Mouse (Mus musculus): ENCODE data around the gene Fbxl22. TPM values are rescaled to one million over a fixed set of nuclear protein-coding genes. Genes with fewer than 3 reads are reported as not detected.

Fbxl22 gene
- polyA plus RNA-seq, 1 experiment from 2014 or later = 2.5 TPM

DNA sequence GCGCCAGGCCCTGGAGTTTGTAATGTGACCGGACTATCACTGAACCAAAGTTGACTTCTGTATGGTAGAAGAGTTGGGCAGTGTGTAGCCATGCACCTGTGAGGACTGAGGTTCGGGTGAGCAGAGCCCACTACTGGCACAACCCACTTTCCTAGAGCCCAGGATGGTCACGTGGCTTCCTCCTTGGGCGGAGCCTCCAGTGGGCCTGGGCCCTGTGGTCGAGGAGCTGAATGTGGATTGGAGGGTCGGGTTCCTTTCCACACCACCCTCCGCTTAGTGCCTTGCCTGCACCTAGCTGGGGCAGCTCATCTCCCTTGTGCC, 2.1 kb downstream of the Fbxl22 start:
- H3K9me3 ChIP-seq (ENCODE audit: control insufficient read depth, low read length) = no peaks in the 10 kb centered on the region
- peak; percentile 90 for DNase-seq (ENCODE audit: low spot score)
- peaks cover 14% of the 10 kb centered on the region; the same call in 1 of the 2 replicates for H3K36me3 ChIP-seq (ENCODE audit: control insufficient read depth, insufficient read depth, low read length)
- 0% methylated on average over 8 of the region's 8 CpGs for WGBS
- H3K27me3 ChIP-seq (ENCODE audit: control insufficient read depth, insufficient read depth, low read length) = no peaks in the 10 kb centered on the region
- H3K4me2 ChIP-seq (ENCODE audit: low read depth, low read length, severe bottlenecking) = peak overlapping the region; percentile 99
- H3K4me3 ChIP-seq (ENCODE audit: low read depth, low read length) = peak overlapping the region; percentile 43
- H3K27ac ChIP-seq (ENCODE audit: low read depth, low read length) = peak overlapping the region; percentile 86
- ATAC-seq (replicated peaks; ENCODE audit: low FRiP score) = peak; percentile 88
- H3K9ac ChIP-seq (ENCODE audit: low read length) = peak overlapping the region; percentile 69
- peaks cover 12% of the 10 kb centered on the region; the same call in 1 of the 2 replicates for H3K4me1 ChIP-seq (replicated peaks; ENCODE audit: control insufficient read depth, insufficient read depth, low read length)

DNA sequence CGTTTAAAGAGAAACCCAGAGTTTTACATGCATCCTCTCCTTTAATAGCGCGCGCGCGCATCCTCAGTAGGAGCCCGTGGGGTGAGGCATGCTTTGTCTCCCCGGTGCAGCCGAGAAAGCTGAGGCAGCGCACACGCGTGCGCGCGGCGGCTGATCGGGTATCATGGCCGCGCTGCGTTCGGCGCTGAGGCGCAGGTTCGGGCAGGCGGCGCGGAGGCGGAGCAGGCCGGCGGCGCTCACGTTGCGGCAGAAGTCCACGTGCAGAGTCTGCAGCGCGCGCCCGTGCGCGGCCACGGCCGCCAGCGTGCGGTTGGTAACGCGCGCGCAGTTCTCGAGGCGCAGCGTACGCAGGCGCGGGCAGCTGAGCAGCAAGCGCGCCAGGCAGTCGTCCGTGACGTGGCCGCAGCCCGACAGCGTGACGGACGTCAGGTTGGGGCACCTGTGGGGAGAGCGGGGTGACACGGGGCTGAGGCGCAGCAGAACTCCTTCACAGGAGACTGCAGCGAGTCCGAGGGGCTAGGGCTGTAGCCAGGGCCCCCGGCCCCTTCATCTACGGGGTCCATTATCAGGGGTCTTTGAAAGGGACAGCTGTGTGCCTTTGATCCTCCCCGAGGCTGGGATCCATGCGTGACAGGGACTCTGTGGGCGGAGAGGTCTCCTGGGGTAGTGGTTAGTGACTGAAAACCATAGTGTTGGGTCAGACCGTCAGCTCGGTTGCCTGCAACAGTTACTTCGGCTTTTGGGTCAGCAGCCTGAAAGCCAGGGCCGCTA, 2.6 kb downstream of the Fbxl22 start:
- DNase-seq (ENCODE audit: low spot score) (peak; percentile 95), ATAC-seq (replicated peaks; ENCODE audit: low FRiP score) (peak; percentile 90)
- peak overlapping the region; percentile 99 for H3K4me2 ChIP-seq (ENCODE audit: low read depth, low read length, severe bottlenecking)
- no peaks in the 10 kb centered on the region for H3K9me3 ChIP-seq (ENCODE audit: control insufficient read depth, low read length)
- H3K4me3 ChIP-seq (ENCODE audit: low read depth, low read length) = peak overlapping the region; percentile 43
- peak overlapping the region; percentile 86 for H3K27ac ChIP-seq (ENCODE audit: low read depth, low read length)
- H3K36me3 ChIP-seq (ENCODE audit: control insufficient read depth, insufficient read depth, low read length) = peaks cover 14% of the 10 kb centered on the region; the same call in 1 of the 2 replicates
- peak overlapping the region; percentile 69 for H3K9ac ChIP-seq (ENCODE audit: low read length)
- under 1% methylated on average over 78 of the region's 78 CpGs for WGBS
- H3K4me1 ChIP-seq (replicated peaks; ENCODE audit: control insufficient read depth, insufficient read depth, low read length) = peaks cover 15% of the 10 kb centered on the region; the same call in 1 of the 2 replicates
- no peaks in the 10 kb centered on the region for H3K27me3 ChIP-seq (ENCODE audit: control insufficient read depth, insufficient read depth, low read length)

DNA sequence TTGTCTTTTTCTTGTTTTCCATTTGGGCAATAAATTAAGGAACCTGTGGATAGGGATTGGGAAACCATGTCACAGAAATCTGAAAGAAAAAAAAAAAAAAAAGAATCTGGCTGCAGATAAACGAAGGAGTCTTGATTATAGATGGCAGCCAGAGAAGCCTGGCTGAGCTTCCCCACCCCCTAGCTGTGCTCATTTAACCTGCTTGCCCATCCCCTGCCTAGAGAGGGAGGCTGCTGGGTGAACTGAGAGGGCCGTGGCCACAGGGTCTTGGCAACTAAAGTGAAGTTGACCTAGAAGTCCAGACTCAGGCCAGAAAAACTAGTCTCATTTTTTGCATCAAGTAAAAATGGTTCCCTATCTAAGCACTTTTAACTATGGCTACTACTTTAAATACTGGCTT, 3.4 kb downstream of the Fbxl22 start:
- H3K4me2 ChIP-seq (ENCODE audit: low read depth, low read length, severe bottlenecking) = peak overlapping the region; percentile 99
- H3K4me1 ChIP-seq (replicated peaks; ENCODE audit: control insufficient read depth, insufficient read depth, low read length) = peaks cover 22% of the 10 kb centered on the region; the same call in 1 of the 2 replicates

DNA sequence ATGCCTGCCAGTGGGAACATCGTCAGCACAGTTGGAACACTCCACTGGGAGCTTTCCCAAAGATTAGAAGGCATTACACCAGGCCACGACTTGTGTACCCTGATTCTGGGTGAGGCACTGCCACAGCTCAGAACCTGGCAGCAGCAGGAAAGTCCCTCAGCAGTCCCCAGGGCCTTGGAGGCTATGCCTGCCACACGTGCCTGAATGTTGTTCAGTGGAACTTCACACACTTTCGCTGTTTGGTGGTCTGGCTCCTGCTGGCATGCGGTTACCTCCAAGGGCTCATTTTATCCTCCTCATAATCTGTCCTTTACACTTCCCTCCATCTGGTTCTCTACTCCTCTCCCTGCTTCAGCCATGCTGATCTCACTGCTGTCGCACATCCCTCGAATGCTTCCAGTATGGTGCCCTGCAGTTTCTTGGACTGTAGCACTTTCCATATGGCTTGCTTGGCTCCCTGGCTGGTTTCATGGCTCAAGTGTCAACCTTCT, 4.0 kb downstream of the Fbxl22 start:
- Histone ChIP-seq H3K9me3 (ENCODE audit: control insufficient read depth, low read length) (no peaks in the 10 kb centered on the region), H3K36me3 (ENCODE audit: control insufficient read depth, insufficient read depth, low read length) (peaks cover 7% of the 10 kb centered on the region; the same call in 1 of the 2 replicates), H3K9ac (ENCODE audit: low read length) (no peak overlapping the region; the same call in 1 of the 2 replicates), H3K27ac (ENCODE audit: low read depth, low read length) (peak overlapping the region; percentile 86; the same call in 1 of the 2 replicates), H3K4me1 (replicated peaks; ENCODE audit: control insufficient read depth, insufficient read depth, low read length) (peaks cover 26% of the 10 kb centered on the region), H3K4me2 (ENCODE audit: low read depth, low read length, severe bottlenecking) (peak overlapping the region; percentile 5; the same call in 1 of the 2 replicates), H3K4me3 (ENCODE audit: low read depth, low read length) (no peak overlapping the region), H3K27me3 (ENCODE audit: control insufficient read depth, insufficient read depth, low read length) (no peaks in the 10 kb centered on the region)
- DNase-seq (ENCODE audit: low spot score) = no peak
- ATAC-seq (replicated peaks; ENCODE audit: low FRiP score) = no peak
- 77% methylated on average over 7 of the region's 7 CpGs for WGBS

More for the DNA sequence above, 3.4 kb downstream of the Fbxl22 start:
- ATAC-seq (replicated peaks; ENCODE audit: low FRiP score) (no peak), DNase-seq (ENCODE audit: low spot score) (peak; percentile 60)
- Histone ChIP-seq H3K4me3 (ENCODE audit: low read depth, low read length) (peak overlapping the region; percentile 43), H3K27ac (ENCODE audit: low read depth, low read length) (peak overlapping the region; percentile 86), H3K36me3 (ENCODE audit: control insufficient read depth, insufficient read depth, low read length) (peaks cover 10% of the 10 kb centered on the region; the same call in 1 of the 2 replicates), H3K27me3 (ENCODE audit: control insufficient read depth, insufficient read depth, low read length) (no peaks in the 10 kb centered on the region), H3K9ac (ENCODE audit: low read length) (peak overlapping the region; percentile 69), H3K9me3 (ENCODE audit: control insufficient read depth, low read length) (no peaks in the 10 kb centered on the region)
- 2% methylated on average over 2 of the region's 2 CpGs for WGBS

DNA sequence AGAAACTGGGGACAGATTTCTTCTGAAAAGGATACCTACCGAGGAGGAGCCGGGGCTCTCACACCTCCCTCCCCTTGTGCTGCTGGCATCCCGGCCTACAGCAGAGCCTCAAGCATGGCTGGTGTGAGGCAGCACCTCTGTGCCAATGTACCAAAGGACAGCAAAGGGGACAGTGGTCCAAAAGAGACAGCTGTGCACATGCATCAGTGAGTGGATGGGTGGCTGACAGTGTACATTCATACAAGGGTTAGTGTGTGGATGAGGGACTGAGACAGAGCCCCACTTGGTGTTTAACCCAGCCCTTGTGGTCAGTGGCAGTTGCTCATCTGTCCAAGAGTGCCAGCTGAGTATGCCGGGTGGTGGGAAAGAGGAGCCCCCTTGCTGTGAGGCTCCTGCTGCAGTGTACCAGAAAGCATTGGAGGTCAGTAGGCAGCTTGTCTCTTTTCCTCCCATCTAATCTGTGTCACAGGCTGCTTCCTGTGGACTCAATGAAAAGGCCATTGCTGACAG, 5.4 kb downstream of the Fbxl22 start:
- no peak overlapping the region for H3K27ac ChIP-seq (ENCODE audit: low read depth, low read length)
- peaks cover 10% of the 10 kb centered on the region; the same call in 1 of the 2 replicates for H3K36me3 ChIP-seq (ENCODE audit: control insufficient read depth, insufficient read depth, low read length)

DNA sequence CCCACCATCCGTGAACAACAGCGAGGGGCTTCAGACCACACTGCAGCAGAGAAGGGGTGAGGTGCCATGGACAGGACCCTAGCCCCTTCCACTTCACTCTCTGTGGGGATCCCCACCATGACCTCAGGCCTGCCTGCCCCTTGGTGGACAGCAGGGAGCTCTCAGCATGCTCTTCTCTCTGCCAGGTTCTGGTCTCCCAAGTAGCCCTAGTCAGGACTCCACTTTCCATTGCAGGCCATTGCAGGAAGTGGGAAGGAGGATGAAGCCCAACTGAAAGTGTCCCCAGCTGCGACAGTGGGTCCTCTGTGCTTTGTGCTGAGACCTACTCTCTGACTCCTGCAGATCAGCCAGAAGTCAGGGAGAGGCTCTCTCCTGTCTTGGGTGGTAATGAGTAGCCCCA, 6.7 kb downstream of the Fbxl22 start:
- no peaks in the 10 kb centered on the region for H3K27me3 ChIP-seq (ENCODE audit: control insufficient read depth, insufficient read depth, low read length)
- no peak overlapping the region for H3K9ac ChIP-seq (ENCODE audit: low read length)
- no peak overlapping the region for H3K27ac ChIP-seq (ENCODE audit: low read depth, low read length)
- H3K9me3 ChIP-seq (ENCODE audit: control insufficient read depth, low read length) = no peaks in the 10 kb centered on the region
- peaks cover 35% of the 10 kb centered on the region for H3K4me1 ChIP-seq (replicated peaks; ENCODE audit: control insufficient read depth, insufficient read depth, low read length)
- H3K4me2 ChIP-seq (ENCODE audit: low read depth, low read length, severe bottlenecking) = no peak overlapping the region
- peaks cover 10% of the 10 kb centered on the region; the same call in 1 of the 2 replicates for H3K36me3 ChIP-seq (ENCODE audit: control insufficient read depth, insufficient read depth, low read length)
- ATAC-seq (replicated peaks; ENCODE audit: low FRiP score) (no peak), DNase-seq (ENCODE audit: low spot score) (no peak)
- H3K4me3 ChIP-seq (ENCODE audit: low read depth, low read length) = no peak overlapping the region
- WGBS = 90% methylated on average over 3 of the region's 3 CpGs

More for the DNA sequence above, 5.4 kb downstream of the Fbxl22 start:
- no peak for ATAC-seq (replicated peaks; ENCODE audit: low FRiP score)
- 70% methylated on average over 4 of the region's 4 CpGs for WGBS
- Histone ChIP-seq H3K9me3 (ENCODE audit: control insufficient read depth, low read length) (no peaks in the 10 kb centered on the region), H3K9ac (ENCODE audit: low read length) (no peak overlapping the region), H3K4me2 (ENCODE audit: low read depth, low read length, severe bottlenecking) (no peak overlapping the region), H3K4me3 (ENCODE audit: low read depth, low read length) (no peak overlapping the region), H3K4me1 (replicated peaks; ENCODE audit: control insufficient read depth, insufficient read depth, low read length) (peaks cover 35% of the 10 kb centered on the region), H3K27me3 (ENCODE audit: control insufficient read depth, insufficient read depth, low read length) (no peaks in the 10 kb centered on the region)
- DNase-seq (ENCODE audit: low spot score) = no peak

DNA sequence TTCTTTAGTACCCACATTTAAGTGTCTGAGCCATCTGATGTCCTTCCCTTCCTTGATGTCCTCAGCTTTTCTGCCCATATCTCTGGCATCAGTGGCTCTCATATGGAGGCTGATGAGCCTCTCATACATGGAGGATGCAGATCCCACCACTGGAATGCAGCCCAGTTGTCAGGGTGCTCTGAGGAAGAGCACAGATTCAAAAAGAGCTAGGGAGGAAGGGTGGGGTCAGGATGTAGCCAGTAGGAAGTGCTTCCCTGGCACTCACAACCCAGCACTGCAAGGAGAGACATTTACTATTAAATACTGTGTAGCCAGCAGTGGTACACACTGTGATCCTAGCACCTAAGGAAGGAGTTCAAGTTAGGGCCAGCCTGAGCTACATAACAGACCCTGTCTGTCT, 8.0 kb downstream of the Fbxl22 start:
- Histone ChIP-seq H3K4me3 (ENCODE audit: low read depth, low read length) (no peak overlapping the region), H3K27ac (ENCODE audit: low read depth, low read length) (peak overlapping the region; percentile 88), H3K4me2 (ENCODE audit: low read depth, low read length, severe bottlenecking) (peak overlapping the region; percentile 18; the same call in 1 of the 2 replicates), H3K4me1 (replicated peaks; ENCODE audit: control insufficient read depth, insufficient read depth, low read length) (peaks cover 35% of the 10 kb centered on the region), H3K9ac (ENCODE audit: low read length) (no peak overlapping the region), H3K27me3 (ENCODE audit: control insufficient read depth, insufficient read depth, low read length) (no peaks in the 10 kb centered on the region), H3K9me3 (ENCODE audit: control insufficient read depth, low read length) (no peaks in the 10 kb centered on the region), H3K36me3 (ENCODE audit: control insufficient read depth, insufficient read depth, low read length) (peaks cover 10% of the 10 kb centered on the region; the same call in 1 of the 2 replicates)
- no peak for DNase-seq (ENCODE audit: low spot score)
- no peak; the same call in 1 of the 2 replicates for ATAC-seq (replicated peaks; ENCODE audit: low FRiP score)

DNA sequence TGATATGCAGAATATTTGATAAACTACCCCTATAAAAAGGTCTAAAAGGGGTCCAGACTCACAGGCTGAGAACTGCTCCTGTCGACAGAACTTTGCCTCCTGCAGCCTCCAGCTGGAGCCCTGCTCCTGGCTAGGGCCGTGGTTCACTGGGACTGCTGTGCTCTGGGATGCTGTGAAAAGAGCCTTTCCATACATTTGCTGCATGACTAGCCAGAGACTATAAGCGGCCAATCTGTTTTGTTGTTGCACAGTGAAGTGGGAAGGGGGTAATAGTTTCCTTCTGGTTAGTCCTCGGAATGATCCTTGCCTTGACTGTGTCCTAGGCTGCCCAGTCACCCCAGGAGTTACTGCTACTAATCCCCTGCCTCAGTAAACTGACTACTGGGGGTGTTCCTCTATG, 8.4 kb downstream of the Fbxl22 start:
- Histone ChIP-seq H3K4me3 (ENCODE audit: low read depth, low read length) (no peak overlapping the region), H3K36me3 (ENCODE audit: control insufficient read depth, insufficient read depth, low read length) (peaks cover 10% of the 10 kb centered on the region; the same call in 1 of the 2 replicates), H3K4me1 (replicated peaks; ENCODE audit: control insufficient read depth, insufficient read depth, low read length) (peaks cover 34% of the 10 kb centered on the region), H3K27me3 (ENCODE audit: control insufficient read depth, insufficient read depth, low read length) (no peaks in the 10 kb centered on the region), H3K4me2 (ENCODE audit: low read depth, low read length, severe bottlenecking) (peak overlapping the region; percentile 18; the same call in 1 of the 2 replicates), H3K9ac (ENCODE audit: low read length) (no peak overlapping the region; the same call in 1 of the 2 replicates), H3K9me3 (ENCODE audit: control insufficient read depth, low read length) (no peaks in the 10 kb centered on the region), H3K27ac (ENCODE audit: low read depth, low read length) (peak overlapping the region; percentile 88)
- ATAC-seq (replicated peaks; ENCODE audit: low FRiP score) (peak; percentile 87), DNase-seq (ENCODE audit: low spot score) (peak; percentile 81)
- WGBS = 19% methylated on average over 4 of the region's 4 CpGs
